Mouse (Mus musculus): ENCODE results near the gene Pfdn6. TPM values are rescaled to one million over a fixed set of nuclear protein-coding genes. Genes with fewer than 3 reads are reported as not detected.

Gene Pfdn6
- polyA plus RNA-seq, 1 experiment = 135 TPM

GRCm38 (mm10) chr17:33977861-33978557 lies 37.9 kb upstream of the Pfdn6 start:
- TF ChIP-seq POLR2A (IDR thresholded peaks at IDR 0.05; ENCODE audit: borderline replicate concordance, insufficient read depth, low read length) (no peak), CTCF (IDR thresholded peaks at IDR 0.05; ENCODE audit: borderline replicate concordance, insufficient read depth, low read depth, low read length) (no peak)
- Histone ChIP-seq H3K27me3 (ENCODE audit: control insufficient read depth, insufficient read depth, low read length) (no peaks in the 10 kb centered on the region), H3K4me1 (ENCODE audit: control insufficient read depth, insufficient read depth, low read length) (peaks cover 13% of the 10 kb centered on the region), H3K27ac (ENCODE audit: insufficient read depth, low read length) (peak overlapping the region; percentile 4), H3K4me3 (replicated peaks; ENCODE audit: insufficient read depth, low read depth, low read length) (peak overlapping the region; percentile 50)
- 1% methylated on average over 57 of the region's 57 CpGs for WGBS
- DNase-seq = peak in 1 of 2 experiments; percentile 17

DNA sequence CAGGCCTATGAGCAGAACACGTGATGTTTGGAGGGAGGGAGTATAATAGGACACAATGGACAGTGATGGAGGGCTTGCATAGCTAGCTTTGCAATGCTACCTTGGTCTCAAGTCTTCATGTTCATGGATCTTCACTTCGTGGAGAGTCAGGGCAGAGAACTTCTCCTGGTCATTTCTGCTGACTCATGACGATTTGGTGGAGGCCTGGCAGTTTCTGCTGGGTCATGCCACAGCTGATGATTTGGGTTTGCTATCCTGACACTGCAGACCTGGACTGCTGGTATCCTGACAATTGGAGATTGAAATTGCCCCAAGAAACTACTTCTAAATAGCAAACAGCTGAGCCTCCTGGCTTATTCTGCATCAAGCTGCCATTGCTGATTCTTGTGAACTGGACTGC lies 33.4 kb upstream of the Pfdn6 start:
- no peak for DNase-seq
- TF ChIP-seq POLR2A (IDR thresholded peaks at IDR 0.05; ENCODE audit: borderline replicate concordance, insufficient read depth, low read length) (no peak), CTCF (IDR thresholded peaks at IDR 0.05; ENCODE audit: borderline replicate concordance, insufficient read depth, low read depth, low read length) (no peak)
- no peaks in the 10 kb centered on the region for H3K27me3 ChIP-seq (ENCODE audit: control insufficient read depth, insufficient read depth, low read length)
- H3K4me3 ChIP-seq (replicated peaks; ENCODE audit: insufficient read depth, low read depth, low read length) = no peak overlapping the region
- no peaks in the 10 kb centered on the region for H3K4me1 ChIP-seq (ENCODE audit: control insufficient read depth, insufficient read depth, low read length)
- H3K27ac ChIP-seq (ENCODE audit: insufficient read depth, low read length) = no peak overlapping the region
- 69% methylated on average over 3 of the region's 3 CpGs for WGBS

DNA sequence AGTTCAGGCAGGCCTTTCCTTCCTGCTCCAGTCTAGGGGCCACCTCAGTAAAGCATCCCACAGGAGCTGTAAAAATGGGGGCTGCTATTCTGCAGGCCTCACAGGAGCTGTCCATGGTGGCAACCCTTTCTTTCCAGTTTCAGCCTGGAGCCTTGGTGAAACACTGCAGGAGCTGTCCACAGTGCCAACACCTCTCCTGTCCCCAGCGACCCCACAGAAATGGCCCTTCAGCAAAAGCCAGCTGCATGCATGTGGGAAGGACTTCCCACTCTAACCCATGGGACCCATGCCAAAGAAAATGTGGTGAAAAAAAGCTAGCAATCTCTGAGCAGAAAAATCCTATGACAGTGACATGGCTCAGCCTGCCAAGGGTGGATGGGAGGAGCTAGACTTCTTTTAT lies 32.5 kb upstream of the Pfdn6 start:
- no peak for TF ChIP-seq CTCF (IDR thresholded peaks at IDR 0.05; ENCODE audit: borderline replicate concordance, insufficient read depth, low read depth, low read length)
- TF ChIP-seq POLR2A (IDR thresholded peaks at IDR 0.05; ENCODE audit: borderline replicate concordance, insufficient read depth, low read length) = no peak
- 3% methylated on average over 1 of the region's 1 CpGs for WGBS
- no peak for DNase-seq

GRCm38 (mm10) chr17:33969394-33969793 lies 29.3 kb upstream of the Pfdn6 start:
- H3K4me3 ChIP-seq (replicated peaks; ENCODE audit: insufficient read depth, low read depth, low read length) = no peak overlapping the region
- 77% methylated on average over 4 of the region's 4 CpGs for WGBS
- DNase-seq = no peak
- H3K27me3 ChIP-seq (ENCODE audit: control insufficient read depth, insufficient read depth, low read length) = no peaks in the 10 kb centered on the region
- TF ChIP-seq CTCF (IDR thresholded peaks at IDR 0.05; ENCODE audit: borderline replicate concordance, insufficient read depth, low read depth, low read length) (peak; percentile 11; the same call in 1 of the 2 replicates), POLR2A (IDR thresholded peaks at IDR 0.05; ENCODE audit: borderline replicate concordance, insufficient read depth, low read length) (no peak)
- H3K4me1 ChIP-seq (ENCODE audit: control insufficient read depth, insufficient read depth, low read length) = no peaks in the 10 kb centered on the region
- H3K27ac ChIP-seq (ENCODE audit: insufficient read depth, low read length) = no peak overlapping the region

More for the DNA sequence above, 32.5 kb upstream of the Pfdn6 start:
- no peaks in the 10 kb centered on the region for H3K4me1 ChIP-seq (ENCODE audit: control insufficient read depth, insufficient read depth, low read length)
- H3K27ac ChIP-seq (ENCODE audit: insufficient read depth, low read length) = no peak overlapping the region
- no peak overlapping the region for H3K4me3 ChIP-seq (replicated peaks; ENCODE audit: insufficient read depth, low read depth, low read length)
- H3K27me3 ChIP-seq (ENCODE audit: control insufficient read depth, insufficient read depth, low read length) = no peaks in the 10 kb centered on the region

DNA sequence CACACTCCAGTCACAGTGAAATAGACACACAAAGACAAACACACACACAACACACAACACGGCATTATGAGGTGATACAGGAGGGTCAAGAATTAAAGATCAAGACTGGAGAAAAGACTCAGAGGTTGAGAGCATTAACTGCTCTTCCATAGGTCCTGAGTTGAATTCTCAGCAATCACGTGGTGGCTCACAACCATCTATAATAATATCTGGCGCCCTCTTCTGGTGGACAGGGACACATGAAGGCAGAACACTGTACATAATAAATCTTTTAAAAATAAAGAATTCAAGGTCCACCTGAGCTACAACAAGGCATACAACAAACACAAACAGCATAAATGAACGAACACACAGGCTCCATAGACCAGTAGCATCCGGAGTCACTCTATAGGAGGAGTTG lies 28.8 kb upstream of the Pfdn6 start:
- H3K4me3 ChIP-seq (replicated peaks; ENCODE audit: insufficient read depth, low read depth, low read length) = no peak overlapping the region
- WGBS = 28% methylated on average over 5 of the region's 5 CpGs
- DNase-seq = peak; percentile 7 to 36
- H3K27me3 ChIP-seq (ENCODE audit: control insufficient read depth, insufficient read depth, low read length) = no peaks in the 10 kb centered on the region
- no peak overlapping the region for H3K27ac ChIP-seq (ENCODE audit: insufficient read depth, low read length)
- H3K4me1 ChIP-seq (ENCODE audit: control insufficient read depth, insufficient read depth, low read length) = no peaks in the 10 kb centered on the region
- TF ChIP-seq CTCF (IDR thresholded peaks at IDR 0.05; ENCODE audit: borderline replicate concordance, insufficient read depth, low read depth, low read length) (no peak), POLR2A (IDR thresholded peaks at IDR 0.05; ENCODE audit: borderline replicate concordance, insufficient read depth, low read length) (no peak)

- Histone ChIP-seq H3K27ac (ENCODE audit: insufficient read depth, low read length) (no peak overlapping the region), H3K4me1 (ENCODE audit: control insufficient read depth, insufficient read depth, low read length) (no peaks in the 10 kb centered on the region), H3K27me3 (ENCODE audit: control insufficient read depth, insufficient read depth, low read length) (no peaks in the 10 kb centered on the region), H3K4me3 (replicated peaks; ENCODE audit: insufficient read depth, low read depth, low read length) (no peak overlapping the region)
- DNase-seq = peak; percentile 69 to 84
- no peak for TF ChIP-seq POLR2A (IDR thresholded peaks at IDR 0.05; ENCODE audit: borderline replicate concordance, insufficient read depth, low read length)
- peak; percentile 92 for TF ChIP-seq CTCF (IDR thresholded peaks at IDR 0.05; ENCODE audit: borderline replicate concordance, insufficient read depth, low read depth, low read length)
- 2% methylated on average over 9 of the region's 9 CpGs for WGBS
Measured at GRCm38 (mm10) chr17:33968489-33968888, 28.3 kb upstream of the Pfdn6 start.

GRCm38 (mm10) chr17:33965846-33966550 lies 25.9 kb upstream of the Pfdn6 start:
- 90% methylated on average over 16 of the region's 16 CpGs for WGBS
- peak in 1 of 2 experiments; percentile 13 for DNase-seq
- H3K4me3 ChIP-seq (replicated peaks; ENCODE audit: insufficient read depth, low read depth, low read length) = no peak overlapping the region
- no peaks in the 10 kb centered on the region for H3K4me1 ChIP-seq (ENCODE audit: control insufficient read depth, insufficient read depth, low read length)
- no peak overlapping the region for H3K27ac ChIP-seq (ENCODE audit: insufficient read depth, low read length)
- TF ChIP-seq CTCF (IDR thresholded peaks at IDR 0.05; ENCODE audit: borderline replicate concordance, insufficient read depth, low read depth, low read length) (no peak), POLR2A (IDR thresholded peaks at IDR 0.05; ENCODE audit: borderline replicate concordance, insufficient read depth, low read length) (no peak)
- H3K27me3 ChIP-seq (ENCODE audit: control insufficient read depth, insufficient read depth, low read length) = no peaks in the 10 kb centered on the region
